Mouse (Mus musculus): ENCODE measurements around the gene Aldoart2.

DNA sequence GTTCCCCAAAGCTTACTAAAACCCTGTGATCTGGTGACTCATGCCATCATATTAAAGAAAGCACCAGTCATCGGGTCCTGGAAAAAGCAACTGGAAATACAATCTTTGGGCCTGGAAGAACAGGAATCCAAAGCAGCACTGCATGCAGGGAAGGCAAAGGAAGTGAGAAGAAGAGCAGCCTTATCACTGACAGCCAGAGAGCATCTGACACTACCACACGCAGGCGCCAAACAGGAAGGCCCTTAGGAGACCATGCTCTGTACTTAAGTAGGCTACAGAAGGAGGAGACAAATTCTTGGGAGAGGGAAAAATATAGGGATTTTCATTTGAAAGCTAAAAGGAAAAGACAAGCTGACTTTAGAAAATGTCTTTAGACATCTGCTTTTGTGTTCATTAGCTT is 39.4 kb downstream of the Aldoart2 start:
- TF ChIP-seq EP300 (IDR thresholded peaks at IDR 0.05; ENCODE audit: low read depth) (no peak), CTCF (IDR thresholded peaks at IDR 0.05; ENCODE audit: low read depth) (no peak)
